Mouse (Mus musculus): ENCODE data around the gene Rnaseh2a.

DNA sequence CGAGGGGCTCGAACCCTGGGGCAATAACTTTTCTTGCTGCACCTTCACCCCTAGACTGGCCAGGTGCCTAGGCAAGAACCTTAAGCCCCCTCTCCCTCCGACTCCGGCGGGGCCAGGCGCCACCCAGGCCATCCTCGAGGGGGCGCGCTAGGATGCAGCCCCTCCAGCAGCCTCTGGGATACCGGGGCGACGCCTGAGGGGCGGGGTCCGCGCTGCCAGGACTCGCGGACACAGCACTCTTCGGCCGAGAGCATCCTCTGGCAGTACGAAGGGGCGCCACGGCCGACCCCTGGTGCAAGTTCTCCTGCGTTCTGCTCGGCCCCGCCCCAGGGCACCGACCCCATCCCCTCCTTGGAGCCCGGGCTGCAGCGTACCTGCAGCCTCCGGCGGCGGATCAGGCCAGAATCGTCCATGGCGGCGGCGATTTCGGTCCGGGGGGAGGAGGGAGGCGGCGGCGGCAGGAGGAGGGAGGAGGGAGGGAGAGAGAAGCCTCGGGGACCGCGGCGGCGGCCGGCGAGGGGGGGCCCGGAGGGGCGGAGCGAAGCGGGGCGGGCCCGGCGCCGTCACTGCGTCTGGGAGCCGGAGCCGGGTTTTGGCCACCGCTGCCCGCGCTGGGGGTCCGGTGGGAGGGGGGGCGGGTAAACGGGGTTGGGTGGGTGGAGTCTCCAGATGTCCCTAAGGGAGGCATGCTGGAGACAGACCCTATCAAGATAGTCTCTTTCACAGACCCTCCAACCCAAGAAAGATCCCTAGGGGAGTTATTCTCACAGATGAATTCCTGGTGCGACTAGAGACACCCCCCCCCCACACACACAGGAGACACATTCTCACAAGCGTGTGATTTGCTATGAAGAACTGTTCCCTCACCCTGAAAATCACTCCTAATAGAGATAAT lies 23.7 kb downstream of the Rnaseh2a start:
- TF ChIP-seq CTCF (IDR thresholded peaks at IDR 0.05; ENCODE audit: control insufficient read depth, insufficient read depth, insufficient replicate concordance, low read depth, low read length) (peak; percentile 26; the same call in 1 of the 2 replicates), POLR2A (IDR thresholded peaks at IDR 0.05; ENCODE audit: control insufficient read depth, low read depth, low read length) (no peak)
